Mouse (Mus musculus) liver, embryonic 18 days (tissue): ENCODE measurements around the gene Cdkl5. TPM values are rescaled to one million over a fixed set of nuclear protein-coding genes. Genes with fewer than 3 reads are reported as not detected.

ENCODE experiments used
- polyA plus RNA-seq: library from polyadenylated mRNA; depleted of rRNA; stranded (reverse); fragments of >200 nt; gene quantifications from 2 replicates; pipeline ENCODE4 v1.2.3, GENCODE M21; 2012; rRNA removed

Gene Cdkl5
- 0.50 and 0.55 TPM in 2 replicates for polyA plus RNA-seq

GRCm38 (mm10) chrX:160994543-160995121, at the start of gene Cdkl5:
Cdkl5 (minus strand) TSS chrX:160994704.

GRCm38 (mm10) chrX:160906952-160907351, 87.6 kb downstream of the Cdkl5 start, which contains the start of gene Gja6:
Gja6 (minus strand) TSS chrX:160907052.

GRCm38 (mm10) chrX:160767713-160768112, 226.8 kb downstream of the Cdkl5 start, which contains the start of gene Rs1:
Rs1 (plus strand) TSS chrX:160768013.

GRCm38 (mm10) chrX:160735650-160736049, 258.9 kb downstream of the Cdkl5 start, which contains the start of gene Ppef1:
Ppef1 (minus strand) TSS chrX:160735765.

Other genes starting within 250 kb of the Cdkl5 start
- gene Rs1, start 226.7 kb downstream of the Cdkl5 start, polyA plus RNA-seq: not detected in 2 replicates
- gene Gja6, start 87.7 kb downstream of the Cdkl5 start, polyA plus RNA-seq: 0.16 and 0.19 TPM in 2 replicates
- gene Scml2, start 122.5 kb upstream of the Cdkl5 start, polyA plus RNA-seq: 0.41 and 0.44 TPM in 2 replicates